Mouse (Mus musculus): ENCODE results near the gene Wdfy3. TPM values are rescaled to one million over a fixed set of nuclear protein-coding genes. Genes with fewer than 3 reads are reported as not detected.

Wdfy3 gene
- polyA plus RNA-seq, 1 experiment, result 32.4 TPM

- Histone ChIP-seq H3K4me1 (ENCODE audit: control insufficient read depth, insufficient read depth, low read length) (peaks cover 15% of the 10 kb centered on the region), H3K4me3 (replicated peaks; ENCODE audit: extremely low read depth, low read depth, low read length) (no peak overlapping the region)
- DNase-seq, result no peak
- WGBS, result 58% methylated on average over 13 of the region's 13 CpGs
- TF ChIP-seq POLR2A (IDR thresholded peaks at IDR 0.05; ENCODE audit: borderline replicate concordance, extremely low read depth, low read depth, low read length), result no peak
- TF ChIP-seq CTCF (IDR thresholded peaks at IDR 0.05; ENCODE audit: insufficient read depth, low read length), result no peak
These were observed 131.7 kb downstream of the Wdfy3 start for GRCm38 (mm10) chr5:101937909-101938596.

DNA sequence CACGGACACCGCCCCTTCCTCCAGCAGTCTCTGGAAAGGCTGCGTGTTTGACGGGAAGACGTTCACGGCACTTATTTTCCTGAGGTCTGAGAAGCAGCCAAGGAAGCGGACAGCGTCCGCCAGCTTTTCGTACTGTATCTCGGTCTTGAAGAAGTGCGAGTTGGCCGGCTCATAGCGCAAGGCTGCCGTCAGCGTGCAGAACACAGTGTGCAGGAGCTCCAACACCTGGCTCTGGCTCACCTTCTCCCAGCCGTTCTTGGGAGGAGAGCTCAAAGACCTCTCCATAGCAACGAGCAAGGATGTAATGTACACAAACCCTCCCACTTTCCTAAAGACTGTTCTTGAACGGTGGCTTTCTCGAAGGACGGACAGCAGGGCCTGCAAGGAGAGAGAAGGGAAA lies 132.4 kb downstream of the Wdfy3 start:
- peak; percentile 36 for DNase-seq
- peak; percentile 4; the same call in 1 of the 2 replicates for TF ChIP-seq POLR2A (IDR thresholded peaks at IDR 0.05; ENCODE audit: borderline replicate concordance, extremely low read depth, low read depth, low read length)
- TF ChIP-seq CTCF (IDR thresholded peaks at IDR 0.05; ENCODE audit: insufficient read depth, low read length), result no peak
- Histone ChIP-seq H3K4me3 (replicated peaks; ENCODE audit: extremely low read depth, low read depth, low read length) (no peak overlapping the region), H3K4me1 (ENCODE audit: control insufficient read depth, insufficient read depth, low read length) (peaks cover 15% of the 10 kb centered on the region)
- 25% methylated on average over 21 of the region's 21 CpGs for WGBS

GRCm38 (mm10) chr5:101935893-101936292 lies 133.8 kb downstream of the Wdfy3 start:
- TF ChIP-seq CTCF (IDR thresholded peaks at IDR 0.05; ENCODE audit: insufficient read depth, low read length) (no peak), POLR2A (IDR thresholded peaks at IDR 0.05; ENCODE audit: borderline replicate concordance, extremely low read depth, low read depth, low read length) (no peak)
- WGBS, result 42% methylated on average over 16 of the region's 16 CpGs
- Histone ChIP-seq H3K4me3 (replicated peaks; ENCODE audit: extremely low read depth, low read depth, low read length) (no peak overlapping the region), H3K4me1 (ENCODE audit: control insufficient read depth, insufficient read depth, low read length) (peaks cover 15% of the 10 kb centered on the region)
- no peak for DNase-seq

DNA sequence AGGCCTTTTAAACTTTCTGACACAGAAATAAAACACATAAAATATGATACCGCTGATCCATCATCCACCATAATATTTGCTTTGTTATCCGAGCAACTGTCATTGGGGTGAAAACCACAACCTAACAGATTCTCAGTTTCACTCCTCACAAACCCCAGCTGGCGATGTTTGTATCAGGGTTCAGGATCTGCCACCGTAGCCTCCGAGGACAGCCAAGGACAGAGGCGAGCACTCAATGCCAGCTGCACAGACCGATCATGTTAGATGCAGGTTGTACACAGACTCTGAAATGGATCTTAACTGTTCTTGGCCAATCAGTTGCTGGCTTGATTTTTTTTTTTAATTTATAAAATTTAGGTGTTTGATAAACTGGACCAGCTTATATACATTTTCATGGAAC lies 135.1 kb downstream of the Wdfy3 start:
- WGBS, result 69% methylated on average over 7 of the region's 7 CpGs

DNA sequence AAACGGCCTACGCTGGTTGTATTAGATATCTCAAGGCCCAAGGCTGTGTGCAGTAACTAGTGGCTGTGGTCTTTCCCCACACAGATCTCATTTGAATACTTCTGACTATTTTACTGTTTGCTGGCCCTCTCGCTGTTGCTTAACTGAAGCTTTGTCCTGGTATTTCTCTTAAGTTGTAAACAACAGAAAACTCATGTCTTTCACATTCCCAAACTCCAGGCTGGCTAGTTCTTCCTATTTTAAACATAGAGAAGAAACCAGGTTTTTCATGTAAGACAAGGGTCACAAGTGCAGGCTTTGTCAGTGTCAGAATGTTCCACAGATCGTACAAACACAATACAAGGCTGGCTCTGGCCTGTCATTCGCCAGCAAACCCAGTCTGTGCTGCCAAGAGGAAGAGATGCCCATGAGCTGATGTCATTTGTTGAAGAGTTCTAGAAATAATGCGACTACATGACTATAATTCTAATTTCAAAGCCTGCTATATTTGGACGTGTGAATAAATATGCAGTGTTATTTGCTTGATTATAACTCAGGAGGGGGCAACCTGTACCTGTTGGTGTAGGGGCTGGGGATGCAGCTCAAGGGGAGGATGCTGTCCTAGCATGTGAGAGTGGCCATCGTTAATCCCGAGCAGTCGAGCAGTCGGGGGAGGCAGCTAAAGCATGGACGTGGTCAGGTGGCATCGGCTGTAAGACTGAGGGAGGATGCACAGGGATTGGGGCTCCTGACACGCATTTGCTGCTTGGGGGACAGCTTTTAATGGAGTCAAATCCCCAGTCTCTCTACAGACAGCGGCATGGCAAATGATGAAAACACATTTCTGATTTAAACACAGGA lies 136.5 kb downstream of the Wdfy3 start:
- H3K4me1 ChIP-seq (ENCODE audit: control insufficient read depth, insufficient read depth, low read length), result peaks cover 15% of the 10 kb centered on the region
- 44% methylated on average over 15 of the region's 15 CpGs for WGBS
- no peak overlapping the region for H3K4me3 ChIP-seq (replicated peaks; ENCODE audit: extremely low read depth, low read depth, low read length)
- peak; percentile 22 for DNase-seq
- TF ChIP-seq CTCF (IDR thresholded peaks at IDR 0.05; ENCODE audit: insufficient read depth, low read length) (no peak), POLR2A (IDR thresholded peaks at IDR 0.05; ENCODE audit: borderline replicate concordance, extremely low read depth, low read depth, low read length) (no peak)

More for the DNA sequence above, 135.1 kb downstream of the Wdfy3 start:
- DNase-seq, result no peak
- Histone ChIP-seq H3K4me3 (replicated peaks; ENCODE audit: extremely low read depth, low read depth, low read length) (no peak overlapping the region), H3K4me1 (ENCODE audit: control insufficient read depth, insufficient read depth, low read length) (peaks cover 15% of the 10 kb centered on the region)
- no peak for TF ChIP-seq CTCF (IDR thresholded peaks at IDR 0.05; ENCODE audit: insufficient read depth, low read length)
- no peak for TF ChIP-seq POLR2A (IDR thresholded peaks at IDR 0.05; ENCODE audit: borderline replicate concordance, extremely low read depth, low read depth, low read length)

GRCm38 (mm10) chr5:101931997-101932396 lies 137.7 kb downstream of the Wdfy3 start:
- DNase-seq, result no peak
- Histone ChIP-seq H3K4me1 (ENCODE audit: control insufficient read depth, insufficient read depth, low read length) (peaks cover 9% of the 10 kb centered on the region), H3K4me3 (replicated peaks; ENCODE audit: extremely low read depth, low read depth, low read length) (no peak overlapping the region)
- WGBS, result 74% methylated on average over 4 of the region's 4 CpGs
- TF ChIP-seq CTCF (IDR thresholded peaks at IDR 0.05; ENCODE audit: insufficient read depth, low read length) (no peak), POLR2A (IDR thresholded peaks at IDR 0.05; ENCODE audit: borderline replicate concordance, extremely low read depth, low read depth, low read length) (no peak)

DNA sequence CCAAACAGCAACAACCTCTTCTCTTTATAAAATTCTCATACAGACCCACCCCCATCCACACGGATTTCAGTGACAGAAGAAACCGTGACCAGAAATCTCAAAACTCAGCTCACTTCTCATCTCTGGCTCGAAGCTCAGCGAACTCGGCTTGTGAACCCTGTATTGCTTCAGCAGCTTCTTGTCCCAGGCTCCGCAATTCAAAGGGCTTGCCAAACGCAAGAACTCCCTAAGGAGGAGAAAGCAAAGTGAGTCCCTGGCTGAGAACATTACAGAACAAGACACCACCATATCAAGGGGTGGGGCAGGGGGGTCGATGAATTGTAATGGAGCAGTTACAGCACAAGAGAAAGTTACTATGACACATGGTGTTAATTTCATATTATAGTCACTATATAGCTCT lies 143.4 kb downstream of the Wdfy3 start:
- no peak for TF ChIP-seq POLR2A (IDR thresholded peaks at IDR 0.05; ENCODE audit: borderline replicate concordance, extremely low read depth, low read depth, low read length)
- TF ChIP-seq CTCF (IDR thresholded peaks at IDR 0.05; ENCODE audit: insufficient read depth, low read length), result no peak
- no peak overlapping the region for H3K4me3 ChIP-seq (replicated peaks; ENCODE audit: extremely low read depth, low read depth, low read length)
- 87% methylated on average over 8 of the region's 8 CpGs for WGBS
- no peak for DNase-seq
- H3K4me1 ChIP-seq (ENCODE audit: control insufficient read depth, insufficient read depth, low read length), result no peaks in the 10 kb centered on the region

DNA sequence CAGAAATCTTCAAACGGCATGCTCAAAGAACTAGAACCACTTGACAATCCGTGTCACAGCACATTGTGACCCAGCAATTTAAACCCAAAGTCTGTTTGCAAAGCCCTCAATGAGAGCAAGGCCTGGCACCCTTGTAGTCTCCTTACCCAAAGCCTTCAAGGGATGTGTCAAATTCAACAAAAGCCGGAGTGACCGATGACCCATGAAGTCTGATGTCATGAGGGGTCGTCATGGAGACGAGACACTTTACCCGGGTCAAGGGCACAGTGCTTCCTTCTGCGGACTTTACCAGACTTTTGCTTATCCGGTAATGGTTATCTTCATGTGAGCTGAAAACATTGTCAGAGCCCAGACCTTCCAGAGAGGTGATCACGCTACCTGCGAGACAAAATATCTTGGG lies 146.0 kb downstream of the Wdfy3 start:
- no peak for TF ChIP-seq POLR2A (IDR thresholded peaks at IDR 0.05; ENCODE audit: borderline replicate concordance, extremely low read depth, low read depth, low read length)
- TF ChIP-seq CTCF (IDR thresholded peaks at IDR 0.05; ENCODE audit: insufficient read depth, low read length), result no peak
- no peaks in the 10 kb centered on the region for H3K4me1 ChIP-seq (ENCODE audit: control insufficient read depth, insufficient read depth, low read length)
- no peak overlapping the region for H3K4me3 ChIP-seq (replicated peaks; ENCODE audit: extremely low read depth, low read depth, low read length)
- DNase-seq, result no peak
- WGBS, result 66% methylated on average over 11 of the region's 11 CpGs

GRCm38 (mm10) chr5:101919559-101919958 lies 150.2 kb downstream of the Wdfy3 start:
- no peak for TF ChIP-seq CTCF (IDR thresholded peaks at IDR 0.05; ENCODE audit: insufficient read depth, low read length)
- TF ChIP-seq POLR2A (IDR thresholded peaks at IDR 0.05; ENCODE audit: borderline replicate concordance, extremely low read depth, low read depth, low read length), result no peak
- no peak overlapping the region for H3K4me3 ChIP-seq (replicated peaks; ENCODE audit: extremely low read depth, low read depth, low read length)
- H3K4me1 ChIP-seq (ENCODE audit: control insufficient read depth, insufficient read depth, low read length), result no peaks in the 10 kb centered on the region
- 82% methylated on average over 5 of the region's 5 CpGs for WGBS
- DNase-seq, result no peak

Measured in lung, adult 2 months (tissue).